Mouse (Mus musculus): ENCODE measurements around the gene Usp19.

The Usp19 gene

GRCm38 (mm10) chr9:108494146-108494825 is 3.9 kb downstream of the Usp19 start:
- no peak for DNase-seq (ENCODE audit: low spot score in 2 of 2)

GRCm38 (mm10) chr9:108494905-108495304 is 4.5 kb downstream of the Usp19 start:
- no peak for DNase-seq (ENCODE audit: low spot score in 2 of 2)

- DNase-seq (ENCODE audit: low spot score in 2 of 2) = no peak
Observed at GRCm38 (mm10) chr9:108499231-108499630, 8.8 kb downstream of the Usp19 start.

GRCm38 (mm10) chr9:108499943-108500342 is 9.5 kb downstream of the Usp19 start:
- DNase-seq (ENCODE audit: low spot score in 2 of 2) = no peak

DNA sequence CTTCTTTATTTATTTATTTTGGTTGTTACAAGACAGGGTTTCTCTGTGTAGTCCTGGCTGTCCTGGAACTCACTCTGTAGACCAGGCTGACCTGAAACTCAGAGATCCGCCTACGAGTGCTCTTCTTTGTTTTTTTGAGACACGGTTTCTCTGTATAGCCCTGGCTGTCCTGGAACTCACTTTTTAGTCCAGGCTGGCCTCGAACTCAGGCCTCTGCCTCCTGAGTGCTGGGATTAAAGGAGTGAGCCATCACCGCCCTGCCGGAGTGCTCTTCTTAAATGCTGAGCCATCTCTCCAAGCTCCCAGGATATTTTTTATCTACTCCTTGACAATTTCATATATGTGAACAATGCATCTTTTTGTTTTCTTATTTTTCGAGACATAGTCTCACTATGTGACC is 16.5 kb downstream of the Usp19 start:
- no peak for DNase-seq (ENCODE audit: low spot score in 2 of 2)

DNA sequence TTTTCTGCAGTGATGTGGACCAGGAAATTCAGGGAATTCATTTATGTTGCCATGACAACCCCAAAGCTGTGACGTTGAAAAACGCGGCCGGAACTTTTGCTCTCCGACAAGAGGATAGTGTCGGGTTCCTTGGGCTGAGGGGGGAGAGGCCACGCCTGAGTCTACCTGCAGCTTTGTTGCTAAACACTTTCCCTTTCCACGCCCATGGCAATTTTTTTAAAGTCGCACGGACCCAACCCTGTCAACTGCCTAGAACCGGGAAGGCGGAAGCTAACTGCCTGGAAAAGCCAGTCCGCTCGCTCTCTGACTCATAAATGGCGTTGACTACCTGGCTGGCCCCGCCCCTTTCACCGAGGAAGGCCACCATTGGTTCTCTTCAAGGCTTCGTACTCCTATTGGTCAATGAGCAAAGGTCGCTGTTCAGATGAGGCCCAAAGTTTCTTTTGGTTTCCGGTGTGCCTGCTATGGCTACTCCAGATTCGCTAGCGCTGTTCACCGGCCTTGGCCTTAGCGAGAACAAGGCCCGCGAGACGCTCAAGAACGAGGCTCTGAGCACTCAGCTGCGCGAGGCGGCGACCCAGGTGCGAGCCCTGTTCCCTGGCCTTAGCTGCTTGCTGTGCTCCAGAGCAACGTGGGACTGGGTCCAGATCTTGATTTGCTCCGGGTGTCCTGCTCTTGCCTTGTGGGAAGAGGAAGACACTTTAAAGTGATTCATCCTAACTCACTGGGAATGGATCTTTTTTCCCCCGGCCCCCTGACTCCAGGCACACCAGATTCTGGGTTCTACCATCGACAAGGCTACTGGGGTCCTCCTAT is 17.4 kb downstream of the Usp19 start, which contains the start of gene Qars:
TSS of gene Qars (plus strand) at position 88 of the 816 bp plus-strand sequence.
- peak; percentile 92 for DNase-seq (ENCODE audit: low spot score in 2 of 2)

DNA sequence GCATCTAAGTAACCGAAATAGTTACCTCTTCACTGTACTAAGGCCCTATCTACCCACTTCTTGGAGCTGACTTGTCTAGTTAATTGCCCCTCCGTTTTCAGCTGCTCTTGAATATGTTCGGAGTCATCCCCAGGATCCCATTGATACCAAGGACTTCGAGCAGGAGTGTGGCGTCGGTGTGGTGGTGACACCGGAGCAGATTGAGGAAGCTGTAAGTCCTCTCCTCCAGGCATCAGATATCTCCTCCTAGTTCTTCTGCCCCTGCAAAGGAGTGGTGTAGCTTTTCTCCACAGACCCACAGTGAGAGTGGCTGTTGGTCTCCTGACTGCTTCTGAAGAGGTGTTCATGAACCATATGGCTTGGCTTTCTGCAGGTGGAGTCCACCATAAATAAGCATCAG is 18.4 kb downstream of the Usp19 start:
- DNase-seq (ENCODE audit: low spot score in 2 of 2) = no peak

- peak; percentile 95 to 97 for DNase-seq (ENCODE audit: low spot score in 2 of 2)
Observed at GRCm38 (mm10) chr9:108516380-108517251, 26.2 kb downstream of the Usp19 start, which contains the start of gene Qrich1. TSS of gene Qrich1 (plus strand) at chr9:108516806.

GRCm38 (mm10) chr9:108517253-108517930 is 27.0 kb downstream of the Usp19 start:
- DNase-seq (ENCODE audit: low spot score in 2 of 2) = peak; percentile 78 to 85

DNA sequence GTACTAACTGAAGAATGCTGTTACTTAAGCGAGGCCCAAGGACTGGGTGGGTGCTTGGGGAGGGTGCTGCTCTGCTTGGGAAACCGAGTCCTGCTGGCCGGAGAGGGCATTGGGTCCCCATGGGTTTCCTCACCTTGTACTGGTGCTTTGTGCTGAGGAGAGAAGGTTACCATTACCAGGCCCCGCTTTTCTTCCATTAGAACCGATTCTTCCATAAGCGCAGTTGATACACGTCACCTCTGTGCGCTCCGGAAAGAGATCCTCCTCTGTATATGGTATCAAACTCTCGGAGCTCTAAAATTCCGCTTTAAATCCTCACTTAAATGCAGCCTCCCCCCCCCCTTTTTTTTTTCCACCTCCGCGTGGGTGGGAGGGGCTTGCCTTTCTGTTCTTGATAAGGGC is 27.5 kb downstream of the Usp19 start:
- no peak for DNase-seq (ENCODE audit: low spot score in 2 of 2)

DNA sequence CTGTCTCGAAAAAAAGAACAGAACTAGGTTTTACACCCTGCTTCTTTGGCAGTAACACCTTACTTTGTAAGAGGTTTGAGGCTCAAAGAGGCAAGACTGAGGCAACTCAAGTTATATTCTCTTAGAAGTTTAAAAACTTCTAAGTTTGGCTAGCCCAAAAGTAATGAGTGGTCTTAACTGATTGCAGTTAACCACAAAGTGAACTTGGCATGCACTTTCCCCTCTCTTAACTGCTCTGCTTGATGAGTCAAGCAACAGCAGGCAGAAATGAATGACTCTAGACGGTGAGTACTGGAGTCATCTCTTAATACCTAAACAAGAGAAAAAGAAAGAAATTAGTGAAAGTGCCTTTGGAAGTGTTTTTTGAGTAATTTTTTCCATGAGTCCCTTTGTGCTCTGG is 31.2 kb downstream of the Usp19 start:
- no peak for DNase-seq (ENCODE audit: low spot score in 2 of 2)

DNA sequence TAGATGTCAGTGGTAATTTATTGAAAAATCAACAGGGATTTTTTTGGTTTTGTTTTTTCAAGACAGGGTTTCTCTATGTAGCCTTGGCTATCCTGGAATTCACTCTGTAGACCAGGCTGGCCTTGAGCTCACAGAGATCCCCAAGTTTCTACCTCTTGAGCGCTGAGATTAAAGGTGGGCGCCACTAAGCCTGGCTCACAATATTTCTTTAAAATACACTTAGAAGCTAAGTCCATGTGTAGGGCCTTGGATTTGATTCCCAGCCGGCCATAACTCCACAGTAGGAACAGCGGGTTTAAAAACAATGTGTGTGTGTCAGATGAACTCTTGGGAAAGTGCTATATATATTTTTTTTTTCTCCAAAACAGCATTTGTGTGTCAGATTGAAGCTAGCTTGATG is 32.9 kb downstream of the Usp19 start:
- no peak for DNase-seq (ENCODE audit: low spot score in 2 of 2)

- no peak for DNase-seq (ENCODE audit: low spot score in 2 of 2)
Observed at GRCm38 (mm10) chr9:108525400-108525799, 35.0 kb downstream of the Usp19 start.

GRCm38 (mm10) chr9:108530954-108531353 is 40.6 kb downstream of the Usp19 start:
- DNase-seq (ENCODE audit: low spot score in 2 of 2) = no peak

GRCm38 (mm10) chr9:108531496-108531895 is 41.1 kb downstream of the Usp19 start:
- no peak for DNase-seq (ENCODE audit: low spot score in 2 of 2)

DNA sequence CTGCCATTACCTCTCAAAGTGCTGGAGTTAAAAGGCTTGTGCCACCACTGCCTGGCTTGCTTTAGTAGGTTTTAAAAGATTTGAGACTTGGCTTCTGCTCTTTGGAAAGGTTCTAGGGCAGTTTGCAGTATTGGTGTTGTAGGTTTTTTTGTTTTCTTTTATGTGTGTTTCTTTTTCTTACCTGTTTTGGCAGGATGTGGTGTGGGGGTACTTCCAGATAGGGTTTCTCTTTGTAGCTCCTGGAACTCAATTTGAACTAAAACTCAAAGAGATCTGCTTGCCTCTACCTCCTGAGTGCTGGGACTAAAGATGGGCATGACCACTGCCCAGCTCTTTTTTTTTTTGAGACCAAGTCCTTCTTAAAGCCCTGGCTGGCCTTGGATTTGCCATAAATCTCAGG is 50.4 kb downstream of the Usp19 start:
- DNase-seq (ENCODE audit: low spot score in 2 of 2) = no peak

GRCm38 (mm10) chr9:108545986-108546385 is 55.6 kb downstream of the Usp19 start:
- no peak for DNase-seq (ENCODE audit: low spot score in 2 of 2)

GRCm38 (mm10) chr9:108546875-108547274 is 56.5 kb downstream of the Usp19 start:
- DNase-seq (ENCODE audit: low spot score in 2 of 2) = no peak

All from thymus, postnatal 10 days (tissue).